Mouse (Mus musculus) hindbrain, postnatal 0 days (tissue): Measurements from ENCODE around the gene C5ar1. TPM values are rescaled to one million over a fixed set of nuclear protein-coding genes. Genes with fewer than 3 reads are reported as not detected.

ENCODE experiments used
- ATAC-seq: fragments of 200-750 bp; cut with Nextera tagmentation; 2 replicates; pipeline ENCODE4 v1.8.0; 2017; ENCODE audit warnings: mild to moderate bottlenecking, moderate TSS enrichment, moderate library complexity
- DNase-seq: peaks from one replicate; pipeline ENCODE4 v3.0.0-alpha.2; 2015; ENCODE audit warnings: low spot score
- H3K27ac ChIP-seq: fragments of 300-500 bp; sonication (generic); 2 replicates; pipeline ENCODE4 v1.5.1; 2014; ENCODE audit warnings: mild to moderate bottlenecking
- H3K27me3 ChIP-seq: fragments of 300-500 bp; sonication (generic); 2 replicates; pipeline ENCODE4 v1.6.1; 2014; ENCODE audit warnings: low read length, mixed read lengths; ENCODE audit not compliant: insufficient read depth
- H3K36me3 ChIP-seq: fragments of 300-500 bp; sonication (generic); 2 replicates; pipeline ENCODE4 v1.6.1; 2014; ENCODE audit warnings: low read length, mixed read lengths; ENCODE audit not compliant: insufficient read depth
- H3K4me1 ChIP-seq: fragments of 300-500 bp; sonication (generic); 2 replicates; pipeline ENCODE4 v1.6.1; 2014; ENCODE audit warnings: antibody characterized with exemption, low read length, mixed read lengths; ENCODE audit not compliant: insufficient read depth
- H3K4me2 ChIP-seq: fragments of 300-500 bp; sonication (generic); 2 replicates; pipeline ENCODE4 v1.6.1; 2014; ENCODE audit warnings: low read depth, mild to moderate bottlenecking, low read length, moderate library complexity, mixed read lengths
- H3K4me3 ChIP-seq: fragments of 300-500 bp; sonication (generic); 2 replicates; pipeline ENCODE4 v1.5.1; 2014; ENCODE audit warnings: low read length
- H3K9ac ChIP-seq: fragments of 300-500 bp; sonication (generic); replicated peaks from 2 replicates; pipeline ENCODE4 v1.6.1; 2014; ENCODE audit warnings: mild to moderate bottlenecking, low read length, moderate library complexity, mixed read lengths
- H3K9me3 ChIP-seq: fragments of 300-500 bp; sonication (generic); 2 replicates; pipeline ENCODE4 v1.6.1; 2016; ENCODE audit warnings: low read length, mixed read lengths
- CTCF ChIP-seq: IDR thresholded peaks from 2 replicates; pipeline ENCODE4 v1.5.1; 2016; ENCODE audit warnings: antibody characterized with exemption, control low read depth, low read depth
- WGBS: fragments of 180-500 bp; shearing (Covaris S2); extraction: QIAGEN DNeasy Blood & Tissue Kit; methylation state at CpG from one replicate; pipeline ENCODE4 v1.1.7; 2014; 5-methylcytosine and 5-hydroxymethylcytosine counted together
- polyA plus RNA-seq: library from polyadenylated mRNA; unstranded; fragments of >200 nt; fragmentation: Nextera tagmentation; extraction: Ambion mirVana; gene quantifications from 2 replicates; pipeline ENCODE4 v1.2.1, GENCODE M21; 2015
- total RNA-seq: library from RNA; depleted of rRNA; stranded (reverse); fragments of >200 nt; gene quantifications from 2 replicates; pipeline ENCODE4 v1.2.3, GENCODE M21; 2014

Gene C5ar1
- total and polyA plus RNA-seq, 2 experiments from 2014 or later, result 1.5 to 1.9 TPM

DNA sequence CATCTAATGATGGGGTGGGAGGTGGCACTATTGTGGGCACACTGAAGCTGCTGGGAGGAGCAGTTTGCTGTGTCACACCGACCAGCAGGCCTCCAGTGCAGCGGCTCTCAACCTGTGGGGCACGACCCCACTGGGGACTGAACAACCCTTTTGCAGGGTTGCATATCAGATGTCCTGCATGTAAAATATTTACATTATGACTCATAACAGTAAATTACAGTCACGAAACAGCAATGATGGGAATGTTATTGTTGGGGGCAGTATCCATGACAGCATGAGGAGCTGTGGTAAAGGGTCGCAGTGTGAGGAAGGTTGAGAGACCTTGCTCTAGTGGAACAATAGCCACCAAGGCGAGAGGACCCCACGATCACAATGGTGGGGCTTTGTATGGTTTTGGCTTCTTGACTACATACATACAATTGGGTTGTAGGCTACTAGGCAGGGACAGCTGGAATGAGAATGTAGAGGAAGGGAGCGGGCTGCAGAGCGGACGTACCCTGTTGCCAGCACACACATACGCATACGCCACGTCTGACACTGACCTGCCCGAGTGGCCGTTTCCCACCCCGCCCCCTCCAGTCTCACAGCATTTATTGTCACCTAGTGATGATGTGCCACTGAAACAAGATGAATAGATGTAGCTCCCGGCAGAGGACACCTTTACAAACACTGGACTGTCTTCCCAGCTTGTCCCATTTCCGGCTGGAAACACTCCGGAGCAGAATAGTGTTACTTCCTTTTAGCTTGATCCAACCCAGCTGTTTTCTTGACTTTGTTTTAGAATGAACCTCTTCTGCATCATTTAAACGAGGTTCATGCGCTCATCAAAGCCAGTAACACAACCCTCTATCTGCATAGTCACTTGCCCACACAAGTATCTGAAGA, 50.3 kb downstream of the C5ar1 start:
- no peak overlapping the region for H3K9ac ChIP-seq
- peaks cover 39% of the 10 kb centered on the region for H3K36me3 ChIP-seq
- no peaks in the 10 kb centered on the region for H3K4me1 ChIP-seq
- DNase-seq (no peak), ATAC-seq (no peak)
- no peak overlapping the region for H3K27ac ChIP-seq
- TF ChIP-seq CTCF, result no peak
- no peak overlapping the region for H3K4me3 ChIP-seq
- H3K9me3 ChIP-seq, result no peaks in the 10 kb centered on the region
- no peak overlapping the region for H3K4me2 ChIP-seq
- no peaks in the 10 kb centered on the region for H3K27me3 ChIP-seq
- WGBS, result 90% methylated on average over 21 of the region's 21 CpGs

DNA sequence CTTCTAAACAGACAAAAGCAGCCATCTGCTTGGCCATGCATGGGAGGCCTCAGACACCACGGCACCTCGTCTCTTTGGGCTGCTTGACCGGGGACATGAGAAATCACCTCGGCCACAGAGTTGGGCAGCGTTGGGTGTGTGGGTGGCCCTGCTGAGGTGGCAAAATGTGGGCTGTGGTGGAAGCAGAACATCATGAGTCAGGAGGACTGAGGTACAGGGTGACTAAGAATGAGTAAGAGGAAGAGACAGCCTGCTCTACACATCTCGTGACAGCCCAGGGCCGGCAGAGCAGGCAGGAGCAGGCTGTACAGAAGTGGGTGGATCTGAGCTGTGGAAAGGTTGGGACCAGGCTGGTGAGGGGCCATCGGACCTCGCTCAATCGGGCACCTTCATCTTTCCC, 51.8 kb downstream of the C5ar1 start:
- Histone ChIP-seq H3K27me3 (no peaks in the 10 kb centered on the region), H3K4me1 (no peaks in the 10 kb centered on the region), H3K4me3 (no peak overlapping the region), H3K9me3 (no peaks in the 10 kb centered on the region), H3K4me2 (no peak overlapping the region), H3K36me3 (peaks cover 34% of the 10 kb centered on the region), H3K27ac (no peak overlapping the region), H3K9ac (no peak overlapping the region)
- ATAC-seq (no peak; the same call in 1 of the 2 replicates), DNase-seq (no peak)
- no peak for TF ChIP-seq CTCF
- WGBS, result 89% methylated on average over 10 of the region's 10 CpGs

DNA sequence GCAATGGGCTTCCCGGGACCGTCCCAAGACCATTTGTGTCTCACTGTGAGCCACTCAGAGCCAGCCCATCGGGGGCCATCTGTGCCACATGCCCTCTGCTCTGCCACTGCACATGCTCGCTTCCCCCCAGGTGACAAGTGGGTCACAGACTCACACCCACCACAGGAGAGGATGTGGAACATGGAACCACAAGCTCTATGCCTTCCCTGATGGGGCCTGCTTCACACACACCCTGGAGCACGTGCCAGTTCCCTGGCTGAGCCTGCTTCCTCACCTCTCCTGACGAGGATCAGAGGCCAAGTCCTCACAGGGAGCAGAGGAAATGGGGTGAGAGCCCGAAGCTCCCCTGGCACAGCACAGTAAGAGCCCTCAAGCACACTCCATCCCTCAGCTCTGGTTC, 52.3 kb downstream of the C5ar1 start:
- WGBS, result 83% methylated on average over 7 of the region's 7 CpGs
- Histone ChIP-seq H3K9me3 (no peaks in the 10 kb centered on the region), H3K36me3 (peaks cover 37% of the 10 kb centered on the region), H3K27me3 (no peaks in the 10 kb centered on the region), H3K9ac (no peak overlapping the region), H3K4me3 (no peak overlapping the region), H3K4me2 (no peak overlapping the region), H3K4me1 (no peaks in the 10 kb centered on the region), H3K27ac (no peak overlapping the region)
- ATAC-seq (no peak), DNase-seq (no peak)
- no peak for TF ChIP-seq CTCF

DNA sequence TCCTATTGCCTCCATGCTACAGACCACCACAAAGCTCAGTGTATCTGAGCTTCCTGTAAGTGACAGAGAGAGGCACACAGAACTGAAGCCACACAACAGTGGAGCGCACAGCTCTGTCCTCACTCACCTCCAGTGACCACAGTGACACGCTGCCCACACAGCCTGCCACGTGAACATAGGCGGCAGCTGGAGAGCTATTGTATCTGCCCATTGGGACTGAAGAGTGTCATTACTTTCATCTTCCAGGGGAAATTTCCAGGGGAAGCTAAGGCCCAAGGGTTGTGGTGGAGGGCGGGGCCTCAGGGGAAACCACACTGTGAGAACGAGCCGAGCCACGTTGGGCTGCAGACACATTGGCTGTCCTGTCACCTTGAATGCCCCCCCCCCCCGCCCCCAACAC, 54.5 kb downstream of the C5ar1 start:
- Histone ChIP-seq H3K27me3 (no peaks in the 10 kb centered on the region), H3K36me3 (peaks cover 42% of the 10 kb centered on the region), H3K9me3 (no peaks in the 10 kb centered on the region), H3K4me1 (no peaks in the 10 kb centered on the region), H3K4me3 (no peak overlapping the region), H3K4me2 (no peak overlapping the region), H3K9ac (no peak overlapping the region), H3K27ac (no peak overlapping the region)
- no peak for TF ChIP-seq CTCF
- 80% methylated on average over 9 of the region's 9 CpGs for WGBS
- DNase-seq (no peak), ATAC-seq (no peak)

DNA sequence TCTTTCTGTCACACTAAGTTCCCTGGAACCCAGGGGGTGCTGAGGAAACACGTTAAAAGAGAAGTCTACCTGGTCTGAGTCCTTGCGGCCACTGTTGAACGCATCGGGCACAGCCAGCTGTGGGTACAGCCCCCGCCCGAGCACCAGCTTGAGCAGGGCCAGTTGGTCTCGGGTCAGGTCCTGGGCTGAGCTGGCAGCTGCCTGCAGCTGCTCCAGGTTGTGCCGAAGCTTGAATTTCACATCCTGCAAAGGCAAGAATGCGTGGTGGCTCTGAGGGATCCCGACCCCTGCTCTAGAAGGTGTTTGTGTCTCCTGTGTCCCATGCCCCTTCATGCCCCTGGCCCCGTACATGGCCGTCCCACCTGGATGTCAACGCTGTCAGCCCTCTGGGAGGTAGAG, 55.8 kb downstream of the C5ar1 start:
- DNase-seq (no peak), ATAC-seq (no peak)
- Histone ChIP-seq H3K36me3 (peaks cover 52% of the 10 kb centered on the region), H3K27me3 (no peaks in the 10 kb centered on the region), H3K4me3 (no peak overlapping the region), H3K9ac (no peak overlapping the region), H3K9me3 (no peaks in the 10 kb centered on the region), H3K27ac (no peak overlapping the region), H3K4me2 (no peak overlapping the region), H3K4me1 (no peaks in the 10 kb centered on the region)
- TF ChIP-seq CTCF, result no peak
- 92% methylated on average over 13 of the region's 13 CpGs for WGBS

DNA sequence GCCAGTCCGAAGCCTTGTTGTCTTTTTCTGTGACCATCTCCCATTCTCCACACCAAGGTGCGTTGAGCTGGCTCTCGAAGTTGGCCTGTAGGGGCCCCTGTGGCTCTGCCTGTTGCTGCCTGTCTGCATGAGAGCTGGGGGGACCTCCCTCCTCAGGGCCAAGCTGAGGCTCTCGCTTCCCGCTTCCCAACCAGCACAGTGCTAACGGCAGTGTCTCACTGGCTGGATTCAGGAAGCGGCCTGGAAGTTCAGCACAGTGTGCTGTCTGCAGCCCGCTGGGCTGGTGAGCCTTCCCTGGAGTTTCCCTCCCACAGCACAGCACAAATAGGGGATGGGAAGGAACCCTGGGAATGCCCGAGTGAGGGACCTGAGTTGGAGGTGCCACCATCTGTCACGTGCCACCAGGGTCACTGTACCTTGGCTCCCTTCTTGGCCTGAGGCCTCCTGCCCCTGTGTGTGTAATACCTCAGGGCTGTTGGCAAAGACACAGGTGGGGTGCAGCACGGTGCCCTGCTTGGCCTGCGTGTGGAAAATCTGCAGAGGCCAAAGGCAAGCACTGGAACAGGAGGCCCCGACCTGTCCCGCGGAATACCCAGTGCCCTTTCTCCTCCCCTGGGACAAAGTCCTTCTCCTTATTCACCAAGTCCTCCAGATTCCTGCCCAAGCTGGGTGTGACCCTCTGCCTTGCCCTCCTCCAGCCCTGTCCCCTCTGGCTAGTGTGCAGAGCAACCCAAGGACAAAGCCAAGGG, 56.4 kb downstream of the C5ar1 start:
- peaks cover 58% of the 10 kb centered on the region for H3K36me3 ChIP-seq
- H3K27me3 ChIP-seq, result no peaks in the 10 kb centered on the region
- DNase-seq, result no peak
- H3K4me3 ChIP-seq, result no peak overlapping the region
- no peak overlapping the region for H3K9ac ChIP-seq
- H3K4me1 ChIP-seq, result no peaks in the 10 kb centered on the region
- 85% methylated on average over 15 of the region's 15 CpGs for WGBS
- no peaks in the 10 kb centered on the region for H3K9me3 ChIP-seq
- peak; percentile 7; the same call in 1 of the 2 replicates for TF ChIP-seq CTCF
- no peak overlapping the region for H3K27ac ChIP-seq
- no peak for ATAC-seq
- no peak overlapping the region for H3K4me2 ChIP-seq
